Mouse (Mus musculus) cerebellum, adult 2 months (tissue): Measurements from ENCODE around the gene Tanc1.

Source experiments
- CTCF ChIP-seq: fragments of 200-500 bp; IDR thresholded peaks from 2 replicates; pipeline ENCODE4 v1.5.1; 2011; ENCODE audit warnings: low read depth, mild to moderate bottlenecking, control low read depth, low read length, moderate library complexity, borderline replicate concordance; ENCODE audit not compliant: insufficient read depth
- POLR2A ChIP-seq: fragments of 200-500 bp; IDR thresholded peaks from 2 replicates; pipeline ENCODE4 v1.6.1; 2011; ENCODE audit warnings: low read length, control low read depth, borderline replicate concordance; ENCODE audit not compliant: insufficient read depth

DNA sequence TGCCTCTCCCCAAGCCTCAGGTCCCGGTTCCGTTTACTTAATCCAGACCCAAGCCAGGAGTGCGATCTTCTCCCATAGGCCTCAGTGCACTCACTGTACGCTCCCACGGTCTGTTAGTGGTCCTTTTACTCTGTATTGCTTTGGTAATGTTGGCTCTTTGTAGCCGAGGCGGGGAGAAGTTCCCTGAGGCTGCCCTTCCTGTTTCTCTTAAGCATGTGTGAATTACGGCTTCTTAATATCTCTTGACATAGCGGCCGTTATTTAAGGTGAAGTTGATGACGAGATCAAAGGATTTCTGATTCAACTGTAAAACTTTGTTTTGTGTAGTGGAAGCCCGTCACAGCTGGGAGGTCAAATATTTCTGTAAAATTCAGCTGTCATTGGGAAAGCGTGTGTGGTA lies 173.8 kb downstream of the Tanc1 start:
- no peak for TF ChIP-seq CTCF
- TF ChIP-seq POLR2A, result no peak
